Mouse (Mus musculus): ENCODE results near the gene Srrt.

DNA sequence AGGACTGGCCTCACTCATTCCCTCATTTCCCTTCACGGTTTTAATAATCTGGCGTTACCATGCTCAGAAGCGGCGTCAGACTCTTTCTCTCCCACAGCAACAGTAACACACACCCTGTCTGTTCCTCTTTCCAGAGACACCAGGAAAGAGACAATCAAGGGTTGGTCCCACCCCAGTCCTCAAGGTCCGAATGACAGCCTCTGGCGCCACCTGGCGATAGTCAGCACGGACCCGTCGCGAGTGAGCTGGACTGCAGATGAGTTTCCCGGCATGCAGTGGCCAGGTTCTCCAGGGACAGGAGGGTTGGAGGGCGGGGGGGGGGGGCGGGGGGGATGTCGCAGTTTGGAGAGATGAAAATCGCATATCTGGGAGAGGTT lies 20.8 kb downstream of the Srrt start:
- TF ChIP-seq CTCF (IDR thresholded peaks at IDR 0.05; ENCODE audit: low read depth, low read length) (peak; percentile 92), EP300 (IDR thresholded peaks at IDR 0.05; ENCODE audit: insufficient read depth, low read depth, low read length) (0 out of 2 replicates have a peak, but pooled peaks have one; percentile 15), POLR2A (IDR thresholded peaks at IDR 0.05; ENCODE audit: insufficient read depth, low read length) (no peak)

Measured in ES-Bruce4 (cell line).